Mouse (Mus musculus) thymus, postnatal 25 days (tissue): ENCODE data around the gene Zfhx3.

Experiments
- DNase-seq: peaks from one replicate; pipeline ENCODE4 v3.0.0; 2022

The Zfhx3 gene

GRCm38 (mm10) chr8:108563934-108564564 is 621.6 kb downstream of the Zfhx3 start:
- DNase-seq = no peak

- no peak for DNase-seq
Measured at GRCm38 (mm10) chr8:108566035-108566434, 623.6 kb downstream of the Zfhx3 start.

GRCm38 (mm10) chr8:108573295-108574017 is 631.0 kb downstream of the Zfhx3 start:
- DNase-seq = no peak

- DNase-seq = peak; percentile 46
Measured at GRCm38 (mm10) chr8:108574101-108574500, 631.7 kb downstream of the Zfhx3 start.

GRCm38 (mm10) chr8:108577571-108577970 is 635.1 kb downstream of the Zfhx3 start:
- DNase-seq = no peak

GRCm38 (mm10) chr8:108578388-108578787 is 635.9 kb downstream of the Zfhx3 start:
- DNase-seq = no peak

- DNase-seq = no peak
Measured at GRCm38 (mm10) chr8:108579808-108580207, 637.4 kb downstream of the Zfhx3 start.

GRCm38 (mm10) chr8:108580364-108580763 is 637.9 kb downstream of the Zfhx3 start:
- no peak for DNase-seq

GRCm38 (mm10) chr8:108581557-108581956 is 639.1 kb downstream of the Zfhx3 start:
- no peak for DNase-seq

- no peak for DNase-seq
Measured at GRCm38 (mm10) chr8:108582251-108582650, 639.8 kb downstream of the Zfhx3 start.

- DNase-seq = no peak
Measured at GRCm38 (mm10) chr8:108583261-108583660, 640.8 kb downstream of the Zfhx3 start.

GRCm38 (mm10) chr8:108583867-108584661 is 641.6 kb downstream of the Zfhx3 start:
- no peak for DNase-seq

GRCm38 (mm10) chr8:108584662-108584978 is 642.2 kb downstream of the Zfhx3 start:
- DNase-seq = no peak

- DNase-seq = no peak
Measured at GRCm38 (mm10) chr8:108591037-108591436, 648.6 kb downstream of the Zfhx3 start.

- no peak for DNase-seq
Measured at GRCm38 (mm10) chr8:108592028-108592724, 649.7 kb downstream of the Zfhx3 start.

- DNase-seq = no peak
Measured at GRCm38 (mm10) chr8:108592990-108593589, 650.6 kb downstream of the Zfhx3 start.

GRCm38 (mm10) chr8:108593891-108594290 is 651.4 kb downstream of the Zfhx3 start:
- DNase-seq = no peak

GRCm38 (mm10) chr8:108594361-108595060 is 652.1 kb downstream of the Zfhx3 start:
- DNase-seq = no peak

GRCm38 (mm10) chr8:108595061-108595419 is 652.6 kb downstream of the Zfhx3 start:
- no peak for DNase-seq

- DNase-seq = no peak
Measured at GRCm38 (mm10) chr8:108595721-108596495, 653.5 kb downstream of the Zfhx3 start.

GRCm38 (mm10) chr8:108599003-108599402 is 656.6 kb downstream of the Zfhx3 start:
- no peak for DNase-seq
